Mouse (Mus musculus) thymus, adult 2 months (tissue): Measurements from ENCODE around the gene Mad2l2. TPM values are rescaled to one million over a fixed set of nuclear protein-coding genes. Genes with fewer than 3 reads are reported as not detected.

ENCODE experiments used
- DNase-seq: peaks from one replicate; pipeline ENCODE4 v3.0.0; 2021
- H3K27ac ChIP-seq: fragments of 200-500 bp; 2 replicates; pipeline ENCODE4 v1.5.1; 2012; ENCODE audit warnings: low read length, control low read depth; ENCODE audit not compliant: control insufficient read depth, insufficient read depth
- H3K27me3 ChIP-seq: fragments of 200-500 bp; 2 replicates; pipeline ENCODE4 v1.6.1; 2012; ENCODE audit warnings: mild to moderate bottlenecking, low read length, moderate library complexity, mixed read lengths; ENCODE audit not compliant: control insufficient read depth, insufficient read depth
- H3K36me3 ChIP-seq: fragments of 200-500 bp; 2 replicates; pipeline ENCODE4 v1.6.1; 2012; ENCODE audit warnings: mild to moderate bottlenecking, low read length, moderate library complexity; ENCODE audit not compliant: control insufficient read depth, insufficient read depth
- H3K4me1 ChIP-seq: fragments of 200-500 bp; replicated peaks from 2 replicates; pipeline ENCODE4 v1.6.1; 2012; ENCODE audit warnings: low read length; ENCODE audit not compliant: control insufficient read depth, insufficient read depth
- H3K4me3 ChIP-seq: fragments of 200-500 bp; 2 replicates; pipeline ENCODE4 v1.5.1; 2012; ENCODE audit warnings: mild to moderate bottlenecking, low read length, control low read depth, moderate library complexity; ENCODE audit not compliant: control insufficient read depth, insufficient read depth
- CTCF ChIP-seq: fragments of 200-500 bp; IDR thresholded peaks from 2 replicates; pipeline ENCODE4 v1.5.1; 2012; ENCODE audit warnings: mild to moderate bottlenecking, control low read depth, low read length, moderate library complexity, borderline replicate concordance; ENCODE audit not compliant: control insufficient read depth, poor library complexity, insufficient read depth; ENCODE audit errors: extremely low read depth
- POLR2A ChIP-seq: fragments of 200-500 bp; IDR thresholded peaks from 2 replicates; pipeline ENCODE4 v1.6.1; 2012; ENCODE audit warnings: mild to moderate bottlenecking, low read length, control low read depth, moderate library complexity; ENCODE audit not compliant: control insufficient read depth, poor library complexity, insufficient read depth; ENCODE audit errors: extremely low read depth
- WGBS: fragments of 180-500 bp; shearing (Covaris S2); methylation state at CpG from one replicate; pipeline ENCODE4 v1.1.7; 2018; 5-methylcytosine and 5-hydroxymethylcytosine counted together
- polyA plus RNA-seq: library from polyadenylated mRNA; depleted of rRNA; stranded (reverse); fragments of >200 nt; gene quantifications from 2 replicates; pipeline ENCODE4 v1.2.3, GENCODE M21; 2012

The Mad2l2 gene
- polyA plus RNA-seq, 1 experiment: 37.7 TPM

- Histone ChIP-seq H3K27ac (peak overlapping the region; percentile 93), H3K4me1 (peaks cover 53% of the 10 kb centered on the region), H3K4me3 (peak overlapping the region; percentile 34), H3K27me3 (no peaks in the 10 kb centered on the region), H3K36me3 (peaks cover 18% of the 10 kb centered on the region)
- peak; percentile 54 for DNase-seq
- 46% methylated on average over 10 of the region's 10 CpGs for WGBS
- no peak; the same call in 1 of the 2 replicates for TF ChIP-seq POLR2A
Measured at GRCm38 (mm10) chr4:148085131-148085906, 44.9 kb upstream of the Mad2l2 start.

GRCm38 (mm10) chr4:148085907-148086305, 44.3 kb upstream of the Mad2l2 start:
- H3K36me3 ChIP-seq: peaks cover 12% of the 10 kb centered on the region
- no peak for DNase-seq
- no peaks in the 10 kb centered on the region for H3K27me3 ChIP-seq
- WGBS: 63% methylated on average over 3 of the region's 3 CpGs
- H3K27ac ChIP-seq: peak overlapping the region; percentile 93
- peak overlapping the region; percentile 34 for H3K4me3 ChIP-seq
- TF ChIP-seq CTCF (no peak), POLR2A (no peak)
- peaks cover 53% of the 10 kb centered on the region for H3K4me1 ChIP-seq

- Histone ChIP-seq H3K4me1 (peaks cover 48% of the 10 kb centered on the region), H3K4me3 (peak overlapping the region; percentile 89), H3K36me3 (no peaks in the 10 kb centered on the region), H3K27me3 (no peaks in the 10 kb centered on the region), H3K27ac (peak overlapping the region; percentile 75)
- 3% methylated on average over 30 of the region's 30 CpGs for WGBS
- TF ChIP-seq CTCF (no peak), POLR2A (no peak)
- no peak for DNase-seq
Measured at GRCm38 (mm10) chr4:148087091-148087906, 42.9 kb upstream of the Mad2l2 start.

GRCm38 (mm10) chr4:148087907-148088527, 42.2 kb upstream of the Mad2l2 start, which contains the start of gene Agtrap:
Gene Agtrap, minus strand, starts transcription at chr4:148088031.
- WGBS: 7% methylated on average over 34 of the region's 34 CpGs
- Histone ChIP-seq H3K4me1 (peaks cover 48% of the 10 kb centered on the region), H3K4me3 (peak within 1 kb of the TSS; percentile 89), H3K27ac (peak within 1 kb of the TSS; percentile 75), H3K36me3 (no peaks in the 10 kb centered on the region), H3K27me3 (no peaks in the 10 kb centered on the region)
- TF ChIP-seq POLR2A (peak; percentile 80), CTCF (peak; percentile 51; the same call in 1 of the 2 replicates)
- peak; percentile 98 for DNase-seq

- Histone ChIP-seq H3K36me3 (no peaks in the 10 kb centered on the region), H3K27me3 (no peaks in the 10 kb centered on the region), H3K4me1 (peaks cover 36% of the 10 kb centered on the region), H3K4me3 (no peak overlapping the region), H3K27ac (no peak overlapping the region)
- no peak for DNase-seq
- TF ChIP-seq POLR2A: no peak
- WGBS: 96% methylated on average over 4 of the region's 4 CpGs
Measured at GRCm38 (mm10) chr4:148089166-148089565, 41.0 kb upstream of the Mad2l2 start.

GRCm38 (mm10) chr4:148091181-148091580, 39.0 kb upstream of the Mad2l2 start:
- no peak for TF ChIP-seq CTCF
- no peak for TF ChIP-seq POLR2A
- Histone ChIP-seq H3K4me1 (peaks cover 19% of the 10 kb centered on the region), H3K27me3 (no peaks in the 10 kb centered on the region), H3K27ac (no peak overlapping the region), H3K4me3 (no peak overlapping the region), H3K36me3 (no peaks in the 10 kb centered on the region)
- no peak for DNase-seq
- WGBS: 97% methylated on average over 1 of the region's 1 CpGs
